Mouse (Mus musculus) spleen, embryonic (tissue): ENCODE data around the gene Depdc5.
"Not testable (repeated sequence)": the region's sequence is repeated elsewhere in the genome, so short reads cannot be mapped to it uniquely, and the experiment has no call there.

ENCODE experiments used
- CTCF ChIA-PET: fragments of 350-600 bp; sonication (Branson Sonifier 250); formaldehyde crosslinking; loops from one replicate; lab custom pipeline; 2022; lab: Charles Lee

Depdc5 gene

DNA sequence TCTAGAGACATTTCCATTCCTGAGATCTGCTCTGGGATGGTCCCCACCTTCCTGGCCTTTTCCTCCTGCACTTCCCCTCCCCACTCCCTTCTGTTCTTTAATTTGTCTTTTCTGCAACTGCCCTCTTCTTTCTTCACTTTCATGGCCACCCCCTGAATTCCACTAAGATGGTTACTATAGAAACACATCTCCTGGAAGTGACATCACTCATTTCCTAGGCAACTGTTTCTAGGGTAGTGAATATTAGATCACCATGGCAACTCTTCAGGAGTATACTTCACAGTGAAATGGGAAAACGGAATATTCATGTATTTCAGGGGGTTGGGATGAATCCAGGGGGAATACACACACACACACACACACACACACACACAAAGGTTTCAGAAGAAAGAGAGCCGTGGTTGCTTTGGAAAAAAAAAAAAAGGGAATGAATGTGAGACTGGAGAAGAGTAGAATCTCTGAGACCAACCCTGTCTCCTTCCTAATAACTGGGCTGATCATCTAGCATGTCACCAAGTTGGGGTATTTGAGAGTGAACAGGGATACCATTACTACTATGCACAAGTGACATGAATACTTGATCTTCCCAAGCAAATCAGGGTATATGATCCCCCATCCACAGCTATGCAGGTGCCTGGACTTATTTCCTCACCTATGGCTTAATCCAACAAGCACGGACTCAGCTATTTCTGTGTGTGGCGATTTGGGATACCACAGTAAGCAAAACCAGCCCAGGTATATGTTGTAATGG, 167.1 kb downstream of the Depdc5 start:
- CTCF ChIA-PET = no interaction called here

DNA sequence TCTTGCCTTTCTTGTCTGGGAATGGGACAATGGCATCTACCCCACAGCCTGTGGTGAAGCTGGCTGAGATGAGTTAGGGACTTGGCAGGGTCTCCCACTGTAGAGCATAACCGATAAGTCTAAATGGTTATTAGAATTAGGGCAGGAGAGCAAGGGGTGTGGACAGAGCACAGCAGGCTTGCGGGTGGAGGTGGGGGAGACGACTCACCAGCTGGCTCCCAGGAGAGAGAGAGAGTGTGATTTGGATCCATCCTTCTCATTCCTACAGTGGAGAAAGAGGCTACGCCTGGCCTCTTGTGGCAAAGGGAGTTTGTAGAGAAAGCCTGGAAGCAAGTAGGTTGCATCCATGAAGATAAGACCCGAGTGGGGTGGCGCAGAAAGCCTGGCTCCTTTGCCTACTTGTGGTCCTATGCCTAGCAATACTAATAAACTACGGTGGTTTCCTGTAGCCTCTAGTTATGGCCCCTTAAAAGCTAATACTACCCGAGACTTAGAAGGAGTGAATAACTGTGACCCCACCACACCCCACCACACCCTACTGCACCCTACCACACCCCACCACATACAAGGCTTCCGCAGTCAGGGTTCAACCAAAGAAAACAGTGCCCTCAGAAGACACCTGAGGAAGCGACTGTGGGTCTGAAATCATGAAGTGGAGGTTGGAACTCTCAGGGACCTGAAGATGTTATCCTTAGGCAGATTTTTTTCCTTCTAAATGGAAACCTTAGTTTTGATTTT, 168.7 kb downstream of the Depdc5 start:
- CTCF ChIA-PET = interaction anchor here (0.7 kb wide), 1 partner anchor 122 kb away, joined by 3 read pairs; no protein-coding TSS in a partner anchor

DNA sequence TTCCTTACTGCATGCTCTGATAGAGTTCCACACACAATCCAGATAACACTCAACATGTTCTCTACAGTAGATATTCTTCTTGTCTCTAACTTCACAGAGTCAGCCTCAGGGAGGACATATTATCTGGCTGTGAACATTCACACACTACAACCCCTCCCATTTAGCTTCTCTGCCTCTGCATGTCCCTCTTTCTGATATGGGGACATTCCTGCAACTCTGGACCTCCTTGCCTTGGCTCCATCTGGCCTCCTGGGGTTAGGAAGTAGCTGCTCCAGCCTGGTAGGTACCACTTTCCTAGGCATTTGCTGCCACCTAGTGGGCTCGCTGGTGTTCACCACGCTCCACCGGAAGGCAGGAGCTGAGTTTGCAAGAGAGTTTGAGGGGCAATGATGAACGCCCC, 169.6 kb downstream of the Depdc5 start:
- CTCF ChIA-PET = interaction anchor here (0.6 to 1.4 kb wide), 5 partner anchors 77 to 215 kb away, joined by 3 to 5 read pairs (median 4); no protein-coding TSS in a partner anchor

DNA sequence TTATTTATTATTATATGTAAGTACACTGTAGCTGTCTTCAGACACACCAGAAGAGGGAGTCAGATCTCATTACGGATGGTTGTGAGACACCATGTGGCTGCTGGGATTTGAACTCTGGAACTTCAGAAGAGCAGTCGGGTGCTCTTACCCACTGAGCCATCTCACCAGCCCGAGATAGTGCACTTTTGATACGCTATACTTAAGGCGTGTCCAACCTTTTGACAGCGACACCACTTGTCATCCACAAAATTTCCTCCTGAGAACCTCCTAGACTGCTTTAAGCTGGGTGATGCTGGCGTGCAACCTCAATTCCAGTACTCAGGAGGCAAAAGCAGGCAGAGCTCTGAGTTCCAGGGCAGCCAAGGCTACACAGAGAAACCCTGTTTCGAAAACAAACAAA, 170.1 kb downstream of the Depdc5 start:
- CTCF ChIA-PET = interaction anchor here (0.6 to 1.4 kb wide), 6 partner anchors 62 to 215 kb away, joined by 3 to 9 read pairs (median 4); no protein-coding TSS in a partner anchor

DNA sequence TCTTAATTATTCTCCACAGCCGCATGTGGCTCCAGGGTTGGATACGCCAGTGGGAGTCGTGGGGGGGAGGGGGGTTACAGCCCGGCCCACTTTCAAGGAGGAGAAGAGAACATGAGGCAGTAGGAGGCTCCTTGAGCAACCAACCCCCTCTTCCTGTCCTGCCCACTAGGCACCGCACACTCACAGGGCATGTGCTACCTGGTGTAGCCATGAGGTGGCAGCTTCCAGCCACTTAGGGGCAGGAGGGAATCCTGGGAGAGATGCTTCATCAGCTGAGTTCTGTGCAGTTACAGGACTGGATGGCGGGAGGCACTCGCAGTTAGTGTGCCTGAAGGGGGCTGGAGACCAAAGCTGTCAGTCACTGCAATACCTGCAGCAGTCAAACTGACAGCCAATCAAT, 170.6 kb downstream of the Depdc5 start:
- CTCF ChIA-PET = interaction anchor here (0.6 to 1.4 kb wide), 4 partner anchors 63 to 118 kb away, joined by 3 to 9 read pairs (median 5); no protein-coding TSS in a partner anchor

DNA sequence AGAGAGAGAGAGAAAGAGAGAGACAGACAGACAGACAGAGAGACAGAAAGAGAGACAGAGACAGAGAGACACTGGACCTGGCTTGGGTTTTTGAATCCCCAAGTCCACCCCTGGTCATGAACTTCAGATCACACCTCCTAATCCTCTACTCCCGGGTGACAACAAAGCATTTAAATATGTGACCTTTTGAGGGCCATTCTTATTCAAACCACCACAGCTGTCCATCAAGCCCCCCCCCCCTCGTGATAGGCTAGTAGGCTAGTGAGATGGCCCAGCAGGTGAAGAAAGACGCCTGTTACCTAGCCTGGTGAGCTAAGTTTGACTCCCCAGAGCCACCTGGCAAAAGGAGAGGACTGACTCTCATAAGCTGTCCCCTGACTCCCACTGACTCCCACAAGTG, 171.4 kb downstream of the Depdc5 start:
- CTCF ChIA-PET = interaction anchor here (0.6 kb wide), 2 partner anchors 15 to 188 kb away, joined by 3 to 4 read pairs; no protein-coding TSS in a partner anchor

DNA sequence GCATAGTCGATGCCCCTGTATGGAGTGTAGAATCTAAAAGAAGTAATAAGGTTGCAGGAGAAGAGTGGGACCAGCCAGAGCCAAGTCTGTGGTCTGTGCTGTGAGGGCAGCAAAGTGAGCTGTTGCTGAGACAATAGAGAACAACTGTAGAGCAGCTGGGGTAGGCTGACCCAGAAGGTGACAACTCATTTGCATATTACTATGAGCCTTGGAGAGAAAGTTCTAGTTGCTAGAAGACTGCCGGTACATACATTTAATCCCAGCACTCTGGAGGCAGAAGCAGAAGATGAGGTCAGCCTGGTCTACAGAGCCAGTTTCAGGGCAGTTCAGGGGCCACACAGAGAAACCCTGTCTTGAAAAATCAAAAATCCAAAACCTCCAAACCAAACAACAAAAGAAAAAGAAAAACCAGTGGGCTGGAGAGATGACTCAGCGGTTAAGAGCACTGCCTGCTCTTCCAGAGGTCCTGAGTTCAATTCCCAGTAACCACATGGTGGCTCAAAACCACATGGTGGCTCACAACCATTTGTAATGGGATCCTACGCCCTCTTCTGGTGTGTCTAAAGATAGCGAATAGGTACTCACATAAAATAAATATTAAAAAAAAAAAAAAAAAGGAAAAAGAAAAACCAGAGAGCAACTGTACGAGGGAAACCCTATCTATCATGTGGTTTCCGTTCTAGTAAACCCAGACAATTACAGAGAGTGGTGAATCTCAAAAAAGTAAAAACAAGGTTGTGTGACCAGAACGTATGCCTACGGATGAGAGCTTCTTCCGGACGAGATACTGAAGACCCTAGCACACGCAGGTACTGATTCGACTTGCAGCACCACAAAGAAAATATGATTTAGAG, 175.4 kb downstream of the Depdc5 start:
- CTCF ChIA-PET = interaction anchor here (0.5 to 0.7 kb wide), 4 partner anchors 42 to 922 kb away, joined by 3 to 10 read pairs (median 4); no protein-coding TSS in a partner anchor

DNA sequence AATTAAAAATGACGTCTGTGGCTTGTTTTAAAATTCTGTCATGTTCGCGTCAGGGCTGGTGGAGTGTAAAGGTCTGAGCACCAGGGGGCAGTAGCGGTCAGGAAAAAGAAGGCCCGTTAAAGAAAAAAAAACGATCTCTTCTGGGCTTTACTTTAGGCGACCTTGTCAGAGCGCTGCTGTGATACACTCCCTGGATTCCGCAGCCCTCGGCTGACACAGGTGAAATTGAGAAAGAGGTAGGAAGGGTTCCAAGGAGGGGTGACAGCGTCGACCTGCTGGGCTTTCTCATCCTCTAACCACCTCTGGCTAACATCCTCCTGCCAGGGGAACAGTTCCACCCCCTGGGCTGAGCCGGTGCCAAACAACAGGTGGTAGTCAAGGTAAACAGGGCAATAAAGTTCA, 176.0 kb downstream of the Depdc5 start:
- CTCF ChIA-PET = interaction anchor here (0.6 to 0.7 kb wide), 2 partner anchors 104 to 921 kb away, joined by 3 to 4 read pairs; no protein-coding TSS in a partner anchor

DNA sequence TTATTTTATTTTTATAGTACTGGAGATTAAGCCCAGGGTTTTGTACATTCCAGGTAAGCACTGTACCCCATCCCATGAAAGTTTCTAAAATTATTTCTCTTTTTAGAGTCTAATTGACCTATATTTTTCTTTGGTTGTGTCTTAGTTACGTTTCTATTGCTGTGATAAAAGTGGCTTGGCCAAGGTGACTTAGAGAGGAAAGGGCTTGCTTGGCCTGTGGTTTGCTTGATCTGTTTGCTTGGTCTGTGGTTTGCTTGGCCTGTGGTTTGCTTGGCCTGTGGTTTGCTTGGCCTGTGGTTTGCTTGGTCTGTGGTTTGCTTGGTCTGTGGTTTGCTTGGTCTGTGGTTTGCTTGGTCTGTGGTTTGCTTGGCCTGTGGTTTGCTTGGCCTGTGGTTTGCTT, 177.2 kb downstream of the Depdc5 start:
- CTCF ChIA-PET = not testable (repeated sequence)

DNA sequence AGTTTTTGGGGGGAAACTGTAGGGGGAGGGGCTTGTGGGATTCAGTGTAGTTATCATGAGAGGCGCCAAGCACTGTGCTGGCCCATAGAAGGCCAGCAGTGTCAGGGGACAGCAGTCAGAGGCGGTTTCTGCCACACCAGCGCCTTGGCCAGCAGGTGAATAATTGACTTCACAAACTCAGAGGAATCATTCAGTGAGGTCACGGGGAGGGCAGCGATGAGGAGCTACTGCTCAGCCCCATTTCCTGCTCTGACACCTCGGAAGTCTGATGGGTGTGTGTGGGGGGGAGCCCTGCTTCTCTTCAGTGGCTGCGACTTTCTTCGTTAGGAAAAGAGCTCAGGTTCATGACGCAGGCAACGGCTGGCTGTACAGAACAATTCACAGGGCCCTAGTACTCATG, 179.9 kb downstream of the Depdc5 start:
- CTCF ChIA-PET = no interaction called here
